In genomic region chr11:105626201-105626600, GRCm38 (mm10) we compare ENCODE assay signal across 23 mouse cellular contexts.
"Had no signal": no experiment of that assay in that cellular context is flagged by ENCODE, and none has a peak within 500 bp of the region (broad histone marks: within the 10 kb centered on the region; RNA-seq: fewer than 3 reads in every experiment).

No protein-coding gene starts in this region.

- H3K4me3 ChIP-seq: heart, adult 2 months; heart, embryonic 13.5 days; heart, embryonic 15.5 days; hindbrain, embryonic 13.5 days; hindbrain, embryonic 15.5 days; kidney, embryonic 15.5 days; layer of hippocampus, adult 2 months; left cerebral cortex, adult 2 months; limb, embryonic 10.5 days; limb, embryonic 12.5 days; liver, embryonic 13.5 days; liver, embryonic 15.5 days had no signal

- H3K27ac ChIP-seq: heart, adult 2 months; heart, embryonic 13.5 days; heart, embryonic 15.5 days; hindbrain, embryonic 13.5 days; hindbrain, embryonic 15.5 days; hindbrain, postnatal 0 days; kidney, embryonic 15.5 days; layer of hippocampus, adult 2 months; left cerebral cortex, adult 2 months; limb, embryonic 10.5 days; limb, embryonic 12.5 days; liver, embryonic 13.5 days; liver, embryonic 15.5 days had no signal

- H3K4me2 ChIP-seq: heart, embryonic 11.5 days; heart, embryonic 13.5 days; heart, embryonic 15.5 days; hindbrain, embryonic 13.5 days; hindbrain, embryonic 15.5 days; kidney, embryonic 15.5 days; limb, embryonic 12.5 days; liver, embryonic 13.5 days; liver, embryonic 15.5 days had no signal

- H3K9ac ChIP-seq: forebrain, postnatal 0 days; heart, embryonic 13.5 days; heart, embryonic 15.5 days; hindbrain, embryonic 13.5 days; hindbrain, embryonic 15.5 days; kidney, embryonic 15.5 days; limb, embryonic 12.5 days; liver, embryonic 13.5 days; liver, embryonic 15.5 days; liver, postnatal 0 days had no signal

- H3K9me3 ChIP-seq: heart, embryonic 13.5 days; heart, embryonic 15.5 days; hindbrain, embryonic 13.5 days; hindbrain, embryonic 15.5 days; kidney, embryonic 15.5 days; limb, embryonic 10.5 days; limb, embryonic 12.5 days; liver, embryonic 13.5 days; liver, embryonic 15.5 days had no signal

- H3K36me3 ChIP-seq: heart, embryonic 15.5 days; hindbrain, embryonic 13.5 days; hindbrain, embryonic 15.5 days; kidney, embryonic 15.5 days; limb, embryonic 10.5 days; limb, embryonic 12.5 days; liver, embryonic 13.5 days; liver, embryonic 15.5 days had no signal

- H3K27me3 ChIP-seq: heart, embryonic 13.5 days; heart, embryonic 15.5 days; hindbrain, embryonic 13.5 days; hindbrain, embryonic 15.5 days; kidney, embryonic 15.5 days; limb, embryonic 12.5 days; liver, embryonic 13.5 days; liver, embryonic 15.5 days had no signal

- DNase-seq: forebrain, postnatal 0 days; gastrocnemius, postnatal 14 days; gastrocnemius, postnatal 36 days; heart, adult 11 months; heart, adult 2 months; heart, postnatal 14 days; heart, postnatal 36 days; kidney, postnatal 10 days; liver; liver, embryonic 13.5 days; liver, postnatal 0 days had no signal

- H3K4me1 ChIP-seq: hindbrain, embryonic 13.5 days; hindbrain, embryonic 15.5 days; kidney, embryonic 15.5 days; limb, embryonic 10.5 days; limb, embryonic 12.5 days; liver, embryonic 13.5 days; liver, embryonic 15.5 days had no signal

- ATAC-seq: forebrain, postnatal 0 days; hindbrain, postnatal 0 days; liver, postnatal 0 days had no signal
